Mouse (Mus musculus): Measurements from ENCODE around the gene Gnai3. TPM values are rescaled to one million over a fixed set of nuclear protein-coding genes. Genes with fewer than 3 reads are reported as not detected.

Gnai3 gene
- 41.9 and 49.1 TPM in 2 replicates for polyA plus RNA-seq (2015; fragmentation: Nextera tagmentation; extraction: Ambion mirVana)

GRCm38 (mm10) chr3:108145534-108146445 is at the start of gene Gnai3:
TSS of gene Gnai3 (minus strand) at chr3:108146146.
- Histone ChIP-seq H3K4me3 (ENCODE audit: low read depth, low read length) (peak within 1 kb of the TSS; percentile 99), H3K9me3 (ENCODE audit: low read length) (no peaks in the 10 kb centered on the region), H3K4me2 (ENCODE audit: low read depth, low read length) (peak within 1 kb of the TSS; percentile 91), H3K36me3 (replicated peaks; ENCODE audit: insufficient read depth, low read length) (peaks cover 6% of the 10 kb centered on the region), H3K4me1 (ENCODE audit: insufficient read depth) (peaks cover 22% of the 10 kb centered on the region), H3K27me3 (ENCODE audit: insufficient read depth, low read length) (no peaks in the 10 kb centered on the region), H3K27ac (ENCODE audit: low read depth) (peak within 1 kb of the TSS; percentile 98), H3K9ac (replicated peaks) (peak within 1 kb of the TSS; percentile 99)
- peak; percentile 97 for ATAC-seq
- WGBS (ENCODE audit: insufficient replicate concordance) = under 1% methylated on average over 62 of the region's 63 CpGs
- peak; percentile 95 for DNase-seq
- TF ChIP-seq CTCF (IDR thresholded peaks at IDR 0.05; ENCODE audit: low read depth) (peak; percentile 41), EP300 (IDR thresholded peaks at IDR 0.05; ENCODE audit: low read depth) (peak; percentile 31; the same call in 1 of the 2 replicates)

GRCm38 (mm10) chr3:108195287-108195686 is 49.3 kb upstream of the Gnai3 start:
- peaks cover 4% of the 10 kb centered on the region; the same call in 1 of the 2 replicates for H3K36me3 ChIP-seq (replicated peaks; ENCODE audit: insufficient read depth, low read length)
- H3K4me3 ChIP-seq (ENCODE audit: low read depth, low read length) = no peak overlapping the region
- TF ChIP-seq CTCF (IDR thresholded peaks at IDR 0.05; ENCODE audit: low read depth) (no peak), EP300 (IDR thresholded peaks at IDR 0.05; ENCODE audit: low read depth) (no peak)
- no peak for ATAC-seq
- peaks cover 11% of the 10 kb centered on the region for H3K4me1 ChIP-seq (ENCODE audit: insufficient read depth)
- DNase-seq = no peak
- WGBS (ENCODE audit: insufficient replicate concordance) = 80% methylated on average over 4 of the region's 4 CpGs
- H3K27me3 ChIP-seq (ENCODE audit: insufficient read depth, low read length) = no peaks in the 10 kb centered on the region
- no peak overlapping the region for H3K4me2 ChIP-seq (ENCODE audit: low read depth, low read length)
- no peak overlapping the region for H3K27ac ChIP-seq (ENCODE audit: low read depth)
- no peaks in the 10 kb centered on the region for H3K9me3 ChIP-seq (ENCODE audit: low read length)
- H3K9ac ChIP-seq (replicated peaks) = no peak overlapping the region

- no peak for TF ChIP-seq EP300 (IDR thresholded peaks at IDR 0.05; ENCODE audit: low read depth)
- TF ChIP-seq CTCF (IDR thresholded peaks at IDR 0.05; ENCODE audit: low read depth) = no peak
- DNase-seq (no peak), ATAC-seq (no peak)
- Histone ChIP-seq H3K27me3 (ENCODE audit: insufficient read depth, low read length) (no peaks in the 10 kb centered on the region), H3K27ac (ENCODE audit: low read depth) (no peak overlapping the region), H3K9ac (replicated peaks) (no peak overlapping the region), H3K4me2 (ENCODE audit: low read depth, low read length) (no peak overlapping the region), H3K9me3 (ENCODE audit: low read length) (no peaks in the 10 kb centered on the region), H3K4me3 (ENCODE audit: low read depth, low read length) (no peak overlapping the region), H3K4me1 (ENCODE audit: insufficient read depth) (peaks cover 6% of the 10 kb centered on the region; the same call in 1 of the 2 replicates), H3K36me3 (replicated peaks; ENCODE audit: insufficient read depth, low read length) (peaks cover 2% of the 10 kb centered on the region; the same call in 1 of the 2 replicates)
- 68% methylated on average over 4 of the region's 4 CpGs for WGBS (ENCODE audit: insufficient replicate concordance)
These were observed 47.7 kb upstream of the Gnai3 start for GRCm38 (mm10) chr3:108193686-108194085.

- TF ChIP-seq CTCF (IDR thresholded peaks at IDR 0.05; ENCODE audit: low read depth) (no peak), EP300 (IDR thresholded peaks at IDR 0.05; ENCODE audit: low read depth) (no peak)
- Histone ChIP-seq H3K36me3 (replicated peaks; ENCODE audit: insufficient read depth, low read length) (no peaks in the 10 kb centered on the region; the same call in 1 of the 2 replicates), H3K4me1 (ENCODE audit: insufficient read depth) (peaks cover 15% of the 10 kb centered on the region), H3K27ac (ENCODE audit: low read depth) (no peak overlapping the region), H3K9me3 (ENCODE audit: low read length) (no peaks in the 10 kb centered on the region), H3K9ac (replicated peaks) (no peak overlapping the region), H3K27me3 (ENCODE audit: insufficient read depth, low read length) (peaks cover 7% of the 10 kb centered on the region; the same call in 1 of the 2 replicates), H3K4me2 (ENCODE audit: low read depth, low read length) (no peak overlapping the region), H3K4me3 (ENCODE audit: low read depth, low read length) (no peak overlapping the region)
- ATAC-seq (no peak), DNase-seq (no peak)
- WGBS (ENCODE audit: insufficient replicate concordance) = 43% methylated on average over 5 of the region's 5 CpGs
These were observed 44.0 kb upstream of the Gnai3 start for GRCm38 (mm10) chr3:108189897-108190296.

GRCm38 (mm10) chr3:108188716-108189490 is 43.0 kb upstream of the Gnai3 start:
- no peaks in the 10 kb centered on the region for H3K9me3 ChIP-seq (ENCODE audit: low read length)
- 76% methylated on average over 9 of the region's 9 CpGs for WGBS (ENCODE audit: insufficient replicate concordance)
- no peak overlapping the region for H3K4me3 ChIP-seq (ENCODE audit: low read depth, low read length)
- H3K27me3 ChIP-seq (ENCODE audit: insufficient read depth, low read length) = peaks cover 7% of the 10 kb centered on the region; the same call in 1 of the 2 replicates
- peaks cover 15% of the 10 kb centered on the region for H3K4me1 ChIP-seq (ENCODE audit: insufficient read depth)
- no peak overlapping the region for H3K27ac ChIP-seq (ENCODE audit: low read depth)
- no peak for TF ChIP-seq CTCF (IDR thresholded peaks at IDR 0.05; ENCODE audit: low read depth)
- no peak for TF ChIP-seq EP300 (IDR thresholded peaks at IDR 0.05; ENCODE audit: low read depth)
- no peaks in the 10 kb centered on the region; the same call in 1 of the 2 replicates for H3K36me3 ChIP-seq (replicated peaks; ENCODE audit: insufficient read depth, low read length)
- H3K4me2 ChIP-seq (ENCODE audit: low read depth, low read length) = no peak overlapping the region
- DNase-seq (no peak), ATAC-seq (no peak)
- no peak overlapping the region for H3K9ac ChIP-seq (replicated peaks)
